Comparison of ENCODE assay signal across 7 mouse cellular contexts in genomic region chr17:74431481-74431880, GRCm38 (mm10). TPM values are rescaled to one million over a fixed set of nuclear protein-coding genes. Genes with fewer than 3 reads are reported as not detected.
A peak's percentile ranks its signal among the peaks of the same experiment; 100 is the strongest.
DNase-seq lines count a peak whose midpoint lies in the region.

No protein-coding gene starts in this region.

- DNase-seq in layer of hippocampus, adult 9-11 months, result peak; percentile 17
- DNase-seq in layer of hippocampus, adult 8-10 months (ENCODE audit: low spot score in 2 of 2), result no peak
- peak; percentile 59 for DNase-seq in WW6 (ENCODE audit: low read depth, low spot score)
- peak; percentile 41 for DNase-seq in embryonic facial prominence, embryonic 10.5 days (ENCODE audit: low spot score)
- DNase-seq in lung, postnatal 36 days, result peak; percentile 18
- DNase-seq in urinary bladder, postnatal 25 days (ENCODE audit: low spot score), result no peak
- DNase-seq in gastrocnemius, postnatal 4 days (ENCODE audit: low spot score in 2 of 2), result no peak

- no peak overlapping the region for H3K4me3 ChIP-seq in embryonic facial prominence, embryonic 10.5 days

- H3K27me3 ChIP-seq in embryonic facial prominence, embryonic 10.5 days (replicated peaks; ENCODE audit: low read depth, poor library complexity, severe bottlenecking), result no peaks in the 10 kb centered on the region

- no peaks in the 10 kb centered on the region for H3K9me3 ChIP-seq in embryonic facial prominence, embryonic 10.5 days

- no peaks in the 10 kb centered on the region for H3K4me1 ChIP-seq in embryonic facial prominence, embryonic 10.5 days

- no peak overlapping the region for H3K27ac ChIP-seq in embryonic facial prominence, embryonic 10.5 days (replicated peaks)

- H3K36me3 ChIP-seq in embryonic facial prominence, embryonic 10.5 days (replicated peaks), result peaks cover 29% of the 10 kb centered on the region

- WGBS in embryonic facial prominence, embryonic 10.5 days, result 72% methylated on average over 13 of the region's 13 CpGs

RNA-seq across cellular contexts. Expression of gene Nlrc4, which starts 27.5 kb away (rescaled TPM):
- total RNA-seq in layer of hippocampus, adult 8-10 months (2022), result under 1 TPM in 3 of 4 experiments, not detected in 1; 0.16 to 0.28 (median 0.16) TPM
- 0.16 and 0.19 TPM in 2 replicates for polyA plus RNA-seq in embryonic facial prominence, embryonic 10.5 days (2016; fragmentation: Nextera tagmentation; extraction: Ambion mirVana)
- total RNA-seq in gastrocnemius, postnatal 4 days (2021), result under 1 TPM; 0.39 to 0.54 TPM

RNA-seq across cellular contexts. Expression of gene Slc30a6, which starts 36.1 kb away (rescaled TPM):
- total RNA-seq in layer of hippocampus, adult 8-10 months (2022), result 10 to 100 TPM; 16.2 to 20.5 (median 19.7) TPM
- polyA plus RNA-seq in embryonic facial prominence, embryonic 10.5 days (2016; fragmentation: Nextera tagmentation; extraction: Ambion mirVana), result 38.3 and 39.2 TPM in 2 replicates
- total RNA-seq in gastrocnemius, postnatal 4 days (2021), result 10 to 100 TPM; 10.7 to 13.7 TPM

RNA-seq across cellular contexts. Expression of gene Yipf4, which starts 57.8 kb away (rescaled TPM):
- total RNA-seq in layer of hippocampus, adult 8-10 months (2022), result 10 to 100 TPM; 78.8 to 86.5 (median 82.5) TPM
- polyA plus RNA-seq in embryonic facial prominence, embryonic 10.5 days (2016; fragmentation: Nextera tagmentation; extraction: Ambion mirVana), result 31.4 and 34.8 TPM in 2 replicates
- total RNA-seq in gastrocnemius, postnatal 4 days (2021), result 10 to 100 TPM; 43.4 to 46.1 TPM

Comparison
In these comparisons a context has a peak if more than half of its experiments do, and no peak if none do; other contexts are left out.
1. DNase-seq: peak in layer of hippocampus, adult 9-11 months (single experiment), WW6 (single experiment), embryonic facial prominence, embryonic 10.5 days (single experiment) and lung, postnatal 36 days (single experiment); none in layer of hippocampus, adult 8-10 months (0 of 2), urinary bladder, postnatal 25 days (single experiment) and gastrocnemius, postnatal 4 days (0 of 2).